Mouse (Mus musculus) intestine, embryonic 14.5 days (tissue): Measurements from ENCODE around the gene Mrgprh. TPM values are rescaled to one million over a fixed set of nuclear protein-coding genes. Genes with fewer than 3 reads are reported as not detected.

Source experiments
- ATAC-seq: fragments of 200-750 bp; cut with Nextera tagmentation; replicated peaks from 2 replicates; pipeline ENCODE4 v1.8.0; 2017; ENCODE audit warnings: low read depth, moderate number of reproducible peaks, moderate TSS enrichment, moderate library complexity; ENCODE audit not compliant: low FRiP score, low TSS enrichment
- DNase-seq: peaks from one replicate; pipeline ENCODE4 v3.0.0-alpha.2; 2018; ENCODE audit warnings: low spot score
- H3K27ac ChIP-seq: fragments of 300-500 bp; sonication (generic); 2 replicates; pipeline ENCODE4 v1.5.1; 2014; ENCODE audit warnings: low read depth, mild to moderate bottlenecking, control low read depth
- H3K27me3 ChIP-seq: fragments of 300-500 bp; sonication (generic); replicated peaks from 2 replicates; pipeline ENCODE4 v1.6.1; 2014; ENCODE audit warnings: low read length, control low read depth; ENCODE audit not compliant: control insufficient read depth, insufficient read depth
- H3K36me3 ChIP-seq: fragments of 300-500 bp; sonication (generic); 2 replicates; pipeline ENCODE4 v1.6.1; 2014; ENCODE audit warnings: low read length, control low read depth; ENCODE audit not compliant: control insufficient read depth, insufficient read depth
- H3K4me1 ChIP-seq: fragments of 300-500 bp; sonication (generic); replicated peaks from 2 replicates; pipeline ENCODE4 v1.6.1; 2014; ENCODE audit warnings: low read length, control low read depth, mixed read lengths; ENCODE audit not compliant: control insufficient read depth, insufficient read depth
- H3K4me2 ChIP-seq: fragments of 300-500 bp; sonication (generic); 2 replicates; pipeline ENCODE4 v1.6.1; 2014; ENCODE audit warnings: low read length
- H3K4me3 ChIP-seq: fragments of 300-500 bp; sonication (generic); 2 replicates; pipeline ENCODE4 v1.5.1; 2014; ENCODE audit warnings: low read depth, low read length, control low read depth, mixed read lengths
- H3K9ac ChIP-seq: fragments of 300-500 bp; sonication (generic); 2 replicates; pipeline ENCODE4 v1.6.1; 2014; ENCODE audit warnings: mild to moderate bottlenecking, low read length
- H3K9me3 ChIP-seq: fragments of 300-500 bp; sonication (generic); 2 replicates; pipeline ENCODE4 v1.6.1; 2016; ENCODE audit warnings: low read length, control low read depth; ENCODE audit not compliant: control insufficient read depth
- WGBS: fragments of 180-500 bp; shearing (Covaris S2); extraction: QIAGEN DNeasy Blood & Tissue Kit; methylation state at CpG from one replicate; pipeline ENCODE4 v1.1.7; 2014; 5-methylcytosine and 5-hydroxymethylcytosine counted together
- polyA plus RNA-seq: library from polyadenylated mRNA; unstranded; fragments of >200 nt; fragmentation: Nextera tagmentation; extraction: Ambion mirVana; gene quantifications from 2 replicates; pipeline ENCODE4 v1.2.1, GENCODE M21; 2014

The Mrgprh gene
- not detected in 2 replicates for polyA plus RNA-seq

- no peak within 1 kb of the TSS for H3K9ac ChIP-seq
- WGBS = 84% methylated on average over 5 of the region's 5 CpGs
- H3K4me2 ChIP-seq = no peak within 1 kb of the TSS
- no peak within 1 kb of the TSS for H3K4me3 ChIP-seq
- no peaks in the 10 kb centered on the region for H3K4me1 ChIP-seq
- H3K27me3 ChIP-seq = no peaks in the 10 kb centered on the region
- no peak within 1 kb of the TSS for H3K27ac ChIP-seq
- ATAC-seq = no peak
- no peaks in the 10 kb centered on the region for H3K9me3 ChIP-seq
- no peaks in the 10 kb centered on the region for H3K36me3 ChIP-seq
- no peak for DNase-seq
These were observed at the start of gene Mrgprh for GRCm38 (mm10) chr17:12875734-12876133. TSS of gene Mrgprh (plus strand) at chr17:12876034.

GRCm38 (mm10) chr17:12830351-12830750, 45.5 kb upstream of the Mrgprh start:
- Histone ChIP-seq H3K9me3 (no peaks in the 10 kb centered on the region), H3K4me3 (no peak overlapping the region), H3K9ac (no peak overlapping the region), H3K27me3 (no peaks in the 10 kb centered on the region), H3K4me2 (no peak overlapping the region), H3K4me1 (no peaks in the 10 kb centered on the region), H3K27ac (no peak overlapping the region), H3K36me3 (no peaks in the 10 kb centered on the region)
- no peak for ATAC-seq
- 69% methylated on average over 5 of the region's 5 CpGs for WGBS
- no peak for DNase-seq

GRCm38 (mm10) chr17:12832231-12832630, 43.6 kb upstream of the Mrgprh start:
- DNase-seq (no peak), ATAC-seq (no peak)
- Histone ChIP-seq H3K9me3 (no peaks in the 10 kb centered on the region), H3K4me3 (no peak overlapping the region), H3K4me1 (no peaks in the 10 kb centered on the region), H3K36me3 (no peaks in the 10 kb centered on the region), H3K4me2 (no peak overlapping the region), H3K9ac (no peak overlapping the region), H3K27me3 (no peaks in the 10 kb centered on the region), H3K27ac (no peak overlapping the region)
- 95% methylated on average over 3 of the region's 3 CpGs for WGBS

GRCm38 (mm10) chr17:12832657-12833056, 43.2 kb upstream of the Mrgprh start:
- WGBS = 89% methylated on average over 4 of the region's 4 CpGs
- H3K4me1 ChIP-seq = no peaks in the 10 kb centered on the region
- H3K27me3 ChIP-seq = no peaks in the 10 kb centered on the region
- H3K9me3 ChIP-seq = no peaks in the 10 kb centered on the region
- ATAC-seq (no peak), DNase-seq (no peak)
- H3K4me2 ChIP-seq = no peak overlapping the region
- H3K36me3 ChIP-seq = no peaks in the 10 kb centered on the region
- no peak overlapping the region for H3K4me3 ChIP-seq
- H3K9ac ChIP-seq = no peak overlapping the region
- H3K27ac ChIP-seq = no peak overlapping the region

- Histone ChIP-seq H3K27me3 (no peaks in the 10 kb centered on the region), H3K4me2 (no peak overlapping the region), H3K27ac (no peak overlapping the region), H3K9ac (no peak overlapping the region), H3K36me3 (no peaks in the 10 kb centered on the region), H3K9me3 (no peaks in the 10 kb centered on the region), H3K4me3 (no peak overlapping the region), H3K4me1 (no peaks in the 10 kb centered on the region)
- ATAC-seq = no peak
- WGBS = 75% methylated on average over 3 of the region's 3 CpGs
- DNase-seq = no peak
These were observed 41.5 kb upstream of the Mrgprh start for GRCm38 (mm10) chr17:12834317-12834716.

- Histone ChIP-seq H3K4me2 (no peak overlapping the region), H3K4me3 (no peak overlapping the region), H3K36me3 (no peaks in the 10 kb centered on the region), H3K27me3 (no peaks in the 10 kb centered on the region), H3K4me1 (no peaks in the 10 kb centered on the region), H3K27ac (no peak overlapping the region), H3K9ac (no peak overlapping the region), H3K9me3 (no peaks in the 10 kb centered on the region)
- ATAC-seq = no peak
- DNase-seq = no peak
- WGBS = 64% methylated on average over 3 of the region's 3 CpGs
These were observed 41.0 kb upstream of the Mrgprh start for GRCm38 (mm10) chr17:12834826-12835225.

GRCm38 (mm10) chr17:12835738-12836137, 40.1 kb upstream of the Mrgprh start:
- Histone ChIP-seq H3K27me3 (no peaks in the 10 kb centered on the region), H3K4me1 (no peaks in the 10 kb centered on the region), H3K9ac (no peak overlapping the region), H3K4me3 (no peak overlapping the region), H3K9me3 (no peaks in the 10 kb centered on the region), H3K4me2 (no peak overlapping the region), H3K36me3 (no peaks in the 10 kb centered on the region), H3K27ac (no peak overlapping the region)
- DNase-seq (no peak), ATAC-seq (no peak)
- WGBS = 92% methylated on average over 5 of the region's 5 CpGs

GRCm38 (mm10) chr17:12839475-12840267, 36.2 kb upstream of the Mrgprh start:
- H3K9ac ChIP-seq = no peak overlapping the region
- ATAC-seq (no peak), DNase-seq (no peak)
- no peak overlapping the region for H3K27ac ChIP-seq
- no peak overlapping the region for H3K4me3 ChIP-seq
- no peaks in the 10 kb centered on the region for H3K9me3 ChIP-seq
- WGBS = 62% methylated on average over 10 of the region's 10 CpGs
- no peaks in the 10 kb centered on the region for H3K36me3 ChIP-seq
- no peaks in the 10 kb centered on the region for H3K27me3 ChIP-seq
- no peak overlapping the region for H3K4me2 ChIP-seq
- H3K4me1 ChIP-seq = no peaks in the 10 kb centered on the region

GRCm38 (mm10) chr17:12843826-12844225, 32.0 kb upstream of the Mrgprh start:
- H3K4me2 ChIP-seq = no peak overlapping the region
- no peaks in the 10 kb centered on the region for H3K27me3 ChIP-seq
- 78% methylated on average over 6 of the region's 6 CpGs for WGBS
- no peak for DNase-seq
- ATAC-seq = no peak
- no peak overlapping the region for H3K4me3 ChIP-seq
- H3K36me3 ChIP-seq = no peaks in the 10 kb centered on the region
- H3K27ac ChIP-seq = no peak overlapping the region
- no peak overlapping the region for H3K9ac ChIP-seq
- H3K9me3 ChIP-seq = no peaks in the 10 kb centered on the region
- peaks cover 4% of the 10 kb centered on the region; the same call in 1 of the 2 replicates for H3K4me1 ChIP-seq
